Mouse (Mus musculus) midbrain, postnatal 0 days (tissue): ENCODE data around the gene Cntrl. TPM values are rescaled to one million over a fixed set of nuclear protein-coding genes. Genes with fewer than 3 reads are reported as not detected.

ENCODE experiments used
- ATAC-seq: fragments of 200-750 bp; cut with Nextera tagmentation; 2 replicates; pipeline ENCODE4 v1.8.0; 2017; ENCODE audit warnings: moderate number of reproducible peaks, mild to moderate bottlenecking, moderate TSS enrichment, moderate library complexity; ENCODE audit not compliant: low FRiP score
- DNase-seq: peaks from one replicate; pipeline ENCODE4 v3.0.0-alpha.2; 2015; ENCODE audit warnings: low spot score
- H3K27ac ChIP-seq: fragments of 300-500 bp; sonication (generic); 2 replicates; pipeline ENCODE4 v1.5.1; 2014; ENCODE audit warnings: low read depth, mild to moderate bottlenecking, low read length, mixed read lengths
- H3K27me3 ChIP-seq: fragments of 300-500 bp; sonication (generic); 2 replicates; pipeline ENCODE4 v1.6.1; 2014; ENCODE audit warnings: low read length, control low read depth, mixed read lengths; ENCODE audit not compliant: insufficient read depth
- H3K36me3 ChIP-seq: fragments of 300-500 bp; sonication (generic); 2 replicates; pipeline ENCODE4 v1.6.1; 2014; ENCODE audit warnings: low read length, control low read depth, mixed read lengths; ENCODE audit not compliant: insufficient read depth
- H3K4me1 ChIP-seq: fragments of 300-500 bp; sonication (generic); 2 replicates; pipeline ENCODE4 v1.6.1; 2014; ENCODE audit warnings: mild to moderate bottlenecking, control low read depth, antibody characterized with exemption, low read length, mixed read lengths; ENCODE audit not compliant: insufficient read depth
- H3K4me2 ChIP-seq: fragments of 300-500 bp; sonication (generic); 2 replicates; pipeline ENCODE4 v1.6.1; 2014; ENCODE audit warnings: low read depth, mild to moderate bottlenecking, low read length, mixed read lengths; ENCODE audit not compliant: poor library complexity, severe bottlenecking
- H3K4me3 ChIP-seq: fragments of 300-500 bp; sonication (generic); 2 replicates; pipeline ENCODE4 v1.5.1; 2014; ENCODE audit warnings: low read depth, mild to moderate bottlenecking, low read length, moderate library complexity
- H3K9ac ChIP-seq: fragments of 300-500 bp; sonication (generic); replicated peaks from 2 replicates; pipeline ENCODE4 v1.6.1; 2014; ENCODE audit warnings: mild to moderate bottlenecking, low read length, moderate library complexity, mixed read lengths; ENCODE audit not compliant: poor library complexity, severe bottlenecking
- H3K9me3 ChIP-seq: fragments of 300-500 bp; sonication (generic); 2 replicates; pipeline ENCODE4 v1.6.1; 2016; ENCODE audit warnings: low read length, control low read depth
- CTCF ChIP-seq: IDR thresholded peaks from 2 replicates; pipeline ENCODE4 v1.5.1; 2016; ENCODE audit warnings: antibody characterized with exemption, mild to moderate bottlenecking
- WGBS: fragments of 180-500 bp; shearing (Covaris S2); extraction: QIAGEN DNeasy Blood & Tissue Kit; methylation state at CpG from one replicate; pipeline ENCODE4 v1.1.7; 2014; 5-methylcytosine and 5-hydroxymethylcytosine counted together
- polyA plus RNA-seq: library from polyadenylated mRNA; unstranded; fragments of >200 nt; fragmentation: Nextera tagmentation; extraction: Ambion mirVana; gene quantifications from 2 replicates; pipeline ENCODE4 v1.2.1, GENCODE M21; 2015
- total RNA-seq: library from RNA; depleted of rRNA; stranded (reverse); fragments of >200 nt; gene quantifications from 2 replicates; pipeline ENCODE4 v1.2.3, GENCODE M21; 2014

Cntrl gene
- total and polyA plus RNA-seq, 2 experiments from 2014 or later: 7.0 to 8.2 TPM

GRCm38 (mm10) chr2:35131991-35132661 is 22.8 kb downstream of the Cntrl start:
- peak; percentile 50 for TF ChIP-seq CTCF
- Histone ChIP-seq H3K9ac (0 out of 2 replicates have a peak overlapping the region, but pooled peaks have one; percentile 19), H3K9me3 (no peaks in the 10 kb centered on the region), H3K27ac (no peak overlapping the region), H3K4me1 (0 out of 2 replicates have a peak, but pooled peaks cover 3% of the 10 kb centered on the region), H3K4me2 (peak overlapping the region; percentile 47), H3K4me3 (peak overlapping the region; percentile 33), H3K27me3 (no peaks in the 10 kb centered on the region), H3K36me3 (peaks cover 8% of the 10 kb centered on the region; the same call in 1 of the 2 replicates)
- 2% methylated on average over 21 of the region's 21 CpGs for WGBS
- DNase-seq (peak; percentile 95), ATAC-seq (peak; percentile 95)

- 11% methylated on average over 5 of the region's 5 CpGs for WGBS
- Histone ChIP-seq H3K4me1 (0 out of 2 replicates have a peak, but pooled peaks cover 3% of the 10 kb centered on the region), H3K9ac (no peak overlapping the region), H3K4me3 (peak overlapping the region; percentile 33), H3K36me3 (peaks cover 13% of the 10 kb centered on the region; the same call in 1 of the 2 replicates), H3K27ac (no peak overlapping the region), H3K4me2 (peak overlapping the region; percentile 47), H3K9me3 (no peaks in the 10 kb centered on the region), H3K27me3 (no peaks in the 10 kb centered on the region)
- ATAC-seq (no peak), DNase-seq (no peak)
- TF ChIP-seq CTCF: no peak
These were observed 23.4 kb downstream of the Cntrl start for GRCm38 (mm10) chr2:35132662-35133055.

- Histone ChIP-seq H3K9me3 (no peaks in the 10 kb centered on the region), H3K36me3 (peaks cover 21% of the 10 kb centered on the region; the same call in 1 of the 2 replicates), H3K4me1 (0 out of 2 replicates have a peak, but pooled peaks cover 3% of the 10 kb centered on the region), H3K4me2 (no peak overlapping the region), H3K27me3 (no peaks in the 10 kb centered on the region), H3K4me3 (no peak overlapping the region), H3K27ac (no peak overlapping the region), H3K9ac (no peak overlapping the region)
- no peak for TF ChIP-seq CTCF
- 82% methylated on average over 5 of the region's 5 CpGs for WGBS
- ATAC-seq (no peak), DNase-seq (no peak)
These were observed 24.6 kb downstream of the Cntrl start for GRCm38 (mm10) chr2:35133891-35134290.

- no peak overlapping the region for H3K4me3 ChIP-seq
- H3K36me3 ChIP-seq: peaks cover 34% of the 10 kb centered on the region; the same call in 1 of the 2 replicates
- 100% methylated on average over 1 of the region's 1 CpGs for WGBS
- no peaks in the 10 kb centered on the region for H3K4me1 ChIP-seq
- H3K4me2 ChIP-seq: no peak overlapping the region
- H3K27me3 ChIP-seq: no peaks in the 10 kb centered on the region
- no peak overlapping the region for H3K27ac ChIP-seq
- no peak for ATAC-seq
- H3K9ac ChIP-seq: no peak overlapping the region
- TF ChIP-seq CTCF: no peak
- no peaks in the 10 kb centered on the region for H3K9me3 ChIP-seq
- no peak for DNase-seq
These were observed 29.3 kb downstream of the Cntrl start for GRCm38 (mm10) chr2:35138576-35138975.

GRCm38 (mm10) chr2:35141673-35142072 is 32.4 kb downstream of the Cntrl start:
- TF ChIP-seq CTCF: no peak
- peaks cover 51% of the 10 kb centered on the region for H3K36me3 ChIP-seq
- H3K27ac ChIP-seq: no peak overlapping the region
- no peaks in the 10 kb centered on the region for H3K27me3 ChIP-seq
- ATAC-seq (no peak), DNase-seq (no peak)
- no peak overlapping the region for H3K4me2 ChIP-seq
- WGBS: 96% methylated on average over 3 of the region's 3 CpGs
- no peak overlapping the region for H3K9ac ChIP-seq
- no peaks in the 10 kb centered on the region for H3K9me3 ChIP-seq
- no peaks in the 10 kb centered on the region for H3K4me1 ChIP-seq
- no peak overlapping the region for H3K4me3 ChIP-seq

- Histone ChIP-seq H3K4me1 (no peaks in the 10 kb centered on the region), H3K9me3 (no peaks in the 10 kb centered on the region), H3K4me2 (no peak overlapping the region), H3K27me3 (no peaks in the 10 kb centered on the region), H3K36me3 (peaks cover 80% of the 10 kb centered on the region), H3K9ac (no peak overlapping the region), H3K4me3 (no peak overlapping the region), H3K27ac (no peak overlapping the region)
- ATAC-seq: no peak
- no peak for TF ChIP-seq CTCF
- no peak for DNase-seq
- WGBS: 94% methylated on average over 10 of the region's 10 CpGs
These were observed 39.5 kb downstream of the Cntrl start for GRCm38 (mm10) chr2:35148806-35149205.
